Mouse (Mus musculus) CH12F3 (cell line): ENCODE measurements around the gene Myl7.
"Not testable (repeated sequence)": the region's sequence is repeated elsewhere in the genome, so short reads cannot be mapped to it uniquely, and the experiment has no call there.

Source experiments
- in situ Hi-C: fragments of 300-500 bp; cut with MboI; formaldehyde crosslinking; loops from 2 replicates; pipeline ENCODE4 v1.14.3; 2020; ENCODE audit warnings: low sequenced_read_pairs

Gene Myl7

DNA sequence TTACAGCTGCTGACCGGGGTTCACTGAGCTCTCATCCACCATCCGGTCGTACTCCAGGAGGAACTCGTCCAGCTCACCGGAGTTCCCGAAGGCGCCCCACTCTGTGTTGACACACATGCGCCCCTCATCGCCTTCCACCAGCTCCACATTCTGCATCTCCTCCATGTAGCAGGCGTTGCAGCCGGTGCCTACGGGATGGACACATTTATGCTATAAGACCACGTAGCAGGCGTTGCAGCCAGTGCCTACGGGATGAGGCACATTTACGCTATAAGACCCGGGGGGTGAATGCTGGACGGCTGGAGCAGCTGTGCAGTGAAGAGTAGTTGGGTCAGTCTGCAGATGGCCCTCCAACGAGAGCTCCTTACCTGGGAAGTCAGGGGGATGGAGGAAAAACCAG lies 5.8 kb upstream of the Myl7 start:
- in situ Hi-C loops: no loop called here

DNA sequence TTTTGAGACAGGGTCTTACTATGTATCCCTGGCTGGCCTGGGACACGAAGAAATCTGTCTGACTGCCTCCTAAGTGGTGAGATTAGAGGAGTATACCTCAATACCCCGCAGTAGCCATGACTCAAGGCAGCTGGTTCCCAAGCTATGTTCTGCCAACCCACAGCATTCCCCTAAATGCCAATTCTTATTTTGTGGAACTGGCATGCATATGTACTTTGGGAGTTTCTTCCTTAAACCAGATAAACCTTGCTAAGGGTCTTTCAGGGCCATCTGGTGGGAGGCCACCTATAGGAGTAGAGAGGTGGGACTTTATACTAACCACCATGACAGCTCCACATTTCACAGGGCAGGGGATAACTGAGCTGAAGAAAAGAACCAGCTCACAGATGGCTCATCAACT lies 5.3 kb upstream of the Myl7 start:
- in situ Hi-C loops: no loop called here

DNA sequence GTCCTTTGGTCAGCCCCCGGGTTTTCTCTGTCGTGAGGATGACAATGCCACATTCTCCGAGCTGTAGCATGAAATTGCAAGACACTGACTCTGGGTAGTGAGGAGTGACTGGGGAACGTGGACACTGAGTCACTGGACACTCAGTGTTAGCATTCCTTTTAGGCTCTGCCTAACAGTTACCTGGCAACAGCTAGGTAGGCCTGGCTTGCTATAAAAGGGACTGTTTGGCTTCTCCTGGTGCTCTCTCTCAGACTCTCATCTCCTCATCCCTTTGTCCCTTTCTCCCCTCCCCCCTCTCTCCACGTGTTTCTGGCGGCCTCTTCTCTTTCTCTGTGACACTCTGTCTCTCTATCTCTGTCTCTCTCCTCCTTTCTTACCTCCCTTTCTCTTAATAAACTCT lies 3.8 kb upstream of the Myl7 start:
- in situ Hi-C loops: no loop called here

DNA sequence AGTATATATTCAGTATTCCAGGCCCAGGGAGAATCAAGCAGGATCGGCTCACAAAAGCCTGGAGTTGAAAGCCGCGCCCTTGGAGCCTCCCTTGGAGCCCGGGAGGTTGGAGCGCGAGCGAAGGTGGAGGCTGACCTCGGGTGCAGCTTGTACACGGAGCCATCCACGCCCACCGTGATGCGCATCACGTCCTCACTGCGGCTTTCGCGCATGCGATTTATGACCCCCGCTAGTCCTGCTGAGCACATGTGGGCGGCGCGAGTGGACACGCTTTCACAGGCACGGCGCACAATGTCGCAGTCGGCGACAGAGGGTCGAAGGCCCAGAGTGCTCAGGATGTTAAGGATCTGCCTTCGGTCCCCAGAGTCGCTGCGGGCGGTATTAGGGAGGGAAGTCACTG lies 3.4 kb upstream of the Myl7 start:
- in situ Hi-C loops: no loop called here

DNA sequence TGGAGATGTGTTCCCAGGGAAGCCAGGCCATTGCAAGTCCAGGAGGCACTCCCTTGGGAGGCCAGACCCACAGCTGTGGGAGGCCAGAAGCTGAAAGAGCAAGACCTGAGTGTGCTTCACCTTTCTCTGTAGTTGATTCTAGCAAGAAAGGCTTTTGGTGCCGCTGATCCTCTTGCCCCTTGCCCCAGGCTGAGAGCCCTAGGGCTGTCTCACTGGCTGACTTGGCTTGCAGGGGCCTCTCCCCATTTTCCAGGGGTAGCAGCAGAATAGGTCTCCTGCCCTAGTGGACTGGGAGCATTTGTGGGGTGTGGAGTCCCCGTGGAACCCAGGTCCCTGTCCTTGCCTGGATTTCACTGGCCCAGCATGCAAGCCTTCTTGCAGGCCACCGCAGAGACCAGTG lies 2.7 kb upstream of the Myl7 start:
- in situ Hi-C loops: no loop called here

DNA sequence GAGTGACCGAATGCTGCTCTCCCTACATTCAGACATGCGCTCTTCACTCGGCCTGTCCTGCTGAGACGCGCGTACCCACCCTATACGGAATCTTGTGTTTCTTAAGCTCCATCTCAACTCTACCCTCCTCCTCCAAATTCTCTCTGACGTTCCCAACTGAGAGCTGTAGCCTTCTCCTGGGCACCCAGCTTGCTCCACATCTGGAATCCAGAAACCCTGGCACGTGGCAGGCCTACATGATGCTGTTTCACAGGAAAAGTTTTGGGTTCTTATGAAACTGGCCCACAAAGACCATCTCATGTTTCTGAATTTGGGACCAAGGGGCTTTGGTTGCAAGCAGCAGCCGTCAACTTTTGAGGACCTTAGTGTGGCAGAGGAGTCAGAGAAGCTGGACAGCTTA lies 704 bp upstream of the Myl7 start:
- in situ Hi-C loops: no loop called here

DNA sequence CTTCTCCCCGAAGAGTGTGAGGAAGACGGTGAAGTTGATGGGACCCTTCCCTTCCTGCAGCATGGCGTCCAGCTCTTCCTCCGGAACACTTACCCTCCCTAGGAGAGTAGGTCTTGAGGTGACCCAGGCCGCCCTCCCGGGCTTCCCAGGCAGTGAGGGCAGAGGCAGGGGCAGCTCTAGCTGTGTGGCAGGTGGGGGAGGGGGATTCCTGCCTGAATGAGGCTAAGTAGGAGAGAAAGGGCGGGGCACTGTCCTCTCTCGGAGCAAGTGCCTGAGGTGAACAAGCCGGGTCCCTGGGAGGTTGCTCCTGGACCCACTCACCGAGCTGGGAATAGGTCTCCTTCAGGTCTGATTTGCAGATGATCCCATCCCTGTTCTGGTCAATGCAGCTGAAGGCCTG lies 743 bp downstream of the Myl7 start:
- in situ Hi-C loops: no loop called here

DNA sequence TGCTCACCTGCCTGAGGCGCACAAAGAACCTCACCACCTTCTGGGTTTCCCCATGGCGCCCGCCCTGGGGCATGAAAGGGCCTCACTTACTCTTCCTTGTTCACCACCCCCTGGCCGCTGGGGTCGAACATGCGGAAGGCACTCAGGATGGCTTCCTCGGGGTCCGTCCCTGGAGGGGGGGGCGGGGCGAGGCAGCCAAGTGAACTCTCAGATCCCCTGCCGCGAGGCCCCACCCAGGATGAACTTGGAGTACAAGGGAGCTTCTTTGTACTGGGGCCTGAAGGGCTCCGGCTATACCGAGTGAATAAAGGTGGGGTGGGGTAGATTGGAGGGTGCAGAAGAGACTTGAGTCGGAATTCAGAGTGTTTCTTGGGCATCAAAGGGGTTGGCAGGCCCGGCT lies 1.4 kb downstream of the Myl7 start:
- in situ Hi-C loops: no loop called here

DNA sequence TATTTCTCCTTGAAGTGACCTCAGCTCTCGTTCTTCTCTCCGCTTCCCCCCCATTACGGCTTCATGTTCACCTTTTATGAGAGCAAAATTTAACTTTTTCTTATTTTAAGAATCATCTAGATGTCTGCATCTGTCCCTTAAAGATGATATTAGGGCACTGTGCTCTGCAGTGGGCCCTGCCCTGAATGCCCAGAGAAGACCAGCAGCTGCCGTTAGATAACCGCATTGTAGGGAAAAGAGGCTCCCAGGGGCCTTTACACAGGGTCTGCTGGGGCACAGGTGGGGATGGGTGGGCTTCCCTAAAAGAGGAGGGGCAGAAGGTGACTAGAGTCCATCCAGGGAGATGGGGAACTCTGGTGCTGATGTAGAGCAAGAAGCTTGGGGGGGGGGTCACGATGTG lies 4.8 kb downstream of the Myl7 start:
- in situ Hi-C loops: no loop called here

DNA sequence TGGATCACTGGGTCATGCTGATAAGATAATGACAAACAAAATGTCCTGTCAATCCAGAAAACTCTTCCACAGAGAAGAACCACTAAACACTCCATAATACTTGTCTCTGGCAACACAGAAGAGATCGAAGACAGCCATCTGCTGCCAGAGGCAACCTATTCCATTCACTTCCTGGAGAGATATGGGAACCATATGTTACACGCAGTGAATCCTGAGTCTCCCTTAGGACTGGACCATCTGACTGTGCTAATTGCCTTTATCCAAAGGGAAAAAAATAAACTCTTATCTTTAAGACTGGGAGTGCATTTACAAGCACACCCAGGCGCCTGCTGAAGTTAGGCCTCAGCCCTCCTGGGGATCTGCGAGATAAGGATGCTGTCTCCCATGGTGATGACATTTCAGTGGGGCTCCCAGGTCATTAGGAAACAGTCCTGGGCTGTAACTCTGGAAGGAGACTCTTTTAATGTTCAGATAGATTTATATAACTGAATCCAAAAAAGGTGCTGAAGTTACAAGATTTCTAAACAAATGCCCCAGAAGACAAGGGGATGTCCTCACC lies 5.7 kb downstream of the Myl7 start:
- in situ Hi-C loops: no loop called here

DNA sequence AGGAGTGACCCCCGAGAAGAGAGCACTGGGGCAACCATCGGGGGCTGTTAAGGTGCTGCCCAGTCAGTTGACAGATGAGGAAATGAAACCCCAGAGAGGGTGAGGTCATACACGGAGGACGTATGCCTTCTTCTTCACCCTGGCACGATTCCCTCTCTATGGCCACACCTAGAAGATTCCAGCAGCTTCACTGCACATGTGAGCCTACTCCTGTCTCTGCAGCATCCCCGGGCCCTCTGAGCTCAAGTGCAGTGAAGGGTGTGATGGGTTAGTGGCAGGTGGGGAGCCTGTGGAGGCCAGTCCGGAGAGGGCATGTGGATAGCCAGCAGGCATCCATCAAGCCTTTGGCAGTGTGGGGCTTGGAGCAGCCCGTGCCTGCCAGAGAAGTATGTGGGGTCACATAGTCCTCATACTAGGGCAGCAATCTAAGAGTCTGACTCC lies 6.4 kb downstream of the Myl7 start:
- in situ Hi-C loops: no loop called here

DNA sequence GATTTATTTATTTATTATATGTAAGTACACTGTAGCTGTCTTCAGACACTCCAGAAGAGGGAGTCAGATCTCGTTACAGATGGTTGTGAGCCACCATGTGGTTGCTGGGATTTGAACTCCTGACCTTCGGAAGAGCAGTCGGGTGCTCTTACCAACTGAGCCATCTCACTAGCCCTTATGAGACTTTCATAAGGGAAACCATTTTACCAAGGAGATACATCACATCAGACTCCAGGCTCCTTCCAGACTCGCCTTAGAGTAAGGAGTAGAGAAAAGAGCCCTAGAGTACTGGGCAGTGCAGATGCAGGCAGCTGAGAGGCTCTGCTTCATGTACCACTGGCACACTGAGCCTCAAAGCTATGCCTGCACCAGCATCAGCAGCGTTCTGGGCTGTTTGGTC lies 10.0 kb downstream of the Myl7 start:
- in situ Hi-C loops: not testable (repeated sequence)

DNA sequence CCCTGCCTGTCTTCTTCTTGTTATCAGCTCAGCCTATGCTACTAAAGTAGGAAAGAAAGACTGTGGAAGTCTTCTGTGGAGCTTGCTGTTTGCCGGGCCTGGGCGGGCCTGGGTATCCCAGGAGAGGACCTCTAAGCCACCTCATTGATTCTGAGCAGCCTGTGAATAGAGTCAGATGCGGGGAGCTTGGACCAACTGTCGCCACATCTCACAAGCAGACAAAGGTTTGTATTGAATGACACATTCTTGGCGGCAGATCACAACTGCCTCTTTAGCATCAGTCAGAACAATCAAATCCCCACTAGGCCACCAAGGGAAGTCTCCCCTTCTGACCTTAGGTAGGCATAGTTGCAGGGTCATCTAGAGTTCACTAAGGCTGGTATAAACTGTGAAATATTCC lies 11.3 kb downstream of the Myl7 start:
- in situ Hi-C loops: no loop called here

DNA sequence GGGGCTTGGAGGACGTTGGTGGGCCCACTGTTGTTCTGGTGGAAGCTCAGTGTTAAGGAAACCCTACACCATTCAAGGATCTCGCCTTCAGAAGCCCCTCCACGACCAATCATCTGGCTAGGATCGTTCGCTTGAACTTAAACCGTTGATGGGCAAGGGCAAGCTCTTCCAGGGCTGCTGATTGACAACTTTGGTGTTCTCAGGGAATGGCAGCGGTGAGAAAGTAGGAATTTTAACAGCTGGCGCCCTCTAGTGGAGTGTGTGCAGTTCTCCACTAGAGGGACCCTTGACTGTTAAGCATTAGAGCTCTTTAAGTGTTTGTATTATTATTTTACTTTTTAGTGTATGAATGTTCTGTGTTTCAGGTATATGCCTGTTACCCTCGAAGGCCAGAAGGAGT lies 12.4 kb downstream of the Myl7 start:
- in situ Hi-C loops: no loop called here

DNA sequence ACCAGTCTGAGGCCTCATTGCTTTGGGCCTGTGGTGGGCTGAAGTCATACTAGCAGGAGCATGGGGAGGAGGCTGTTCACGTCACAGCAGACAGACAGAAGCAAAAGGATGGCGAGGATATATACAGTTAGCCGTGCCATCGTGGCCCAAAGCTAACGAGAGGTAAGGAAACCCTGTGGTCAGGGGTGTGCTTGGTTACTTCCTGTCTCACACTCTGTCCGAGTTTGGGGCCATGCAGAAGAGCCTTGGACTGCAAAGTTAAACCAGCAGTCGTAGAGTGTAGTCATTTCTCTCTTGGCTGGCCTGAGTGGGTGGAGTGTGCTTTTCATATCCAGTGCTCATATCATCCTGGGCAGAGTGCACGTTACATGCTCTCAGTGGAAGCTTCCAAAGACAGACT lies 16.1 kb downstream of the Myl7 start:
- in situ Hi-C loops: no loop called here

DNA sequence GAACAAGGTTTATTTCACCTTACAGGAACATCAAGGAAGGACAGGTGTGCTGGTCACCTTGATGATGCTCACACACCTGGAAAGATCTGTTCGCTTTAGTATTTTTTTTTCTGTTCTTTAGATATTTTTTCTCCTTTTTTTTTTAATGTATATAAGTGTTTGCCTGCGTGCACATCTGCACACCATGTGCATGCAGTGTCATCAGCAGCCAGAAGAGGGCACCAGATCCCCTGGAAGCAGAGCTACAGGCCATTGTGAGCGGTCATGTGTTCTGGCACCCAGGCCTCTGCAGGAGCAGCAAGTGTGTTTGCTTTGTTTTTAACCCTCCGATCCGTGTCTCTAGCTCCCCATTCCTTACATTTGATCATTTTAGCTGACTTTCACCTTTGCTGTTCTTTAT lies 18.7 kb downstream of the Myl7 start:
- in situ Hi-C loops: no loop called here

DNA sequence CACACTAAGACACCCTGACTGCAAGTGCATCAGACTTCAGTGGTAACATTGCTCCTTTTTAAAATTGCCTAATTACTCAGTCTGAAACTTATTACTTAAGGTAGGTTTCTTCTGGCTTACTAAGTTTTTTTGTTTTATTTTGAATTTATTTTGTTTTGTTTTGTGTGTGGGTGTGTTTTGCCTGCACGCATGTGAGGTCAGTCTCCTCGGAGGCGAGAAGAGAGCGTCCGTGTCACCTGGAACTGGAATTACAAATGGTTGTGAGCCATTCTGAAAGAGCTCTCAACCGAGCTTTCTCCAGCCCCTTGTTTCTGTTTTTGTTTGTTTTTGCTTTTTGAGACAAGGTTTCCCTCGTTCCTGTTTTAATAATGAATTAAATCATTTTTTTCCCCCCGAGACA lies 19.9 kb downstream of the Myl7 start:
- in situ Hi-C loops: no loop called here

DNA sequence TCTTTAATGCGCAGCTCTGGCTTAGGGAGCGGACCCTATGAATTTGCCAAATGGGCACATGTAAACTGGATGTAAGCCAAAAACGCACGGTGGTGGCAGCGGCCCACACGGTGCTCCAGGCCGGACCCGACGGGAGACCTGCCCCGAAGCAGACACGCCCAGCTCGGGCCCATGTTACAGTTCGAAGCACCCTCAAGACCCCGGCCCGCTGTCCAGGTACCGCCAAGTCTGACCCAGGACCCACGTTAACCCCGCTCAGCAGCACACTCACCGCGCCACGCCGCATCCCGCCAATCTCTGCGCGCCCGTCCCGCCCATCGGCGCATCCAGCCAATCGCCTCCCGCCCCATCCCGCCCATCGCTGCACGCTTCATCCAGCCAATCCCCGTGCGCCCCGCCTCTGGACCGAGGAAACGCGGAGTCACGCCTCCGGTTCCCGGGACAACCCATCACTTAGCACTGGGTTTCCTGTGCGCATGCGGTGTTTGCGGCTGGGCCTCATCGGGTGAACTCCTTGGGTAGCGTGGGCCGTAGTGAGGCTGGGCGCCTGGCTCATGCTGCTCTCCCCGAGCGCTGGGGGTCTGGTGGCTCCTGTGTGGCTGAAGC lies 20.6 kb downstream of the Myl7 start, which contains the start of gene Pold2:
Pold2 (minus strand) TSS at position 372 of the 606 bp plus-strand sequence.
- in situ Hi-C loops: no loop called here

DNA sequence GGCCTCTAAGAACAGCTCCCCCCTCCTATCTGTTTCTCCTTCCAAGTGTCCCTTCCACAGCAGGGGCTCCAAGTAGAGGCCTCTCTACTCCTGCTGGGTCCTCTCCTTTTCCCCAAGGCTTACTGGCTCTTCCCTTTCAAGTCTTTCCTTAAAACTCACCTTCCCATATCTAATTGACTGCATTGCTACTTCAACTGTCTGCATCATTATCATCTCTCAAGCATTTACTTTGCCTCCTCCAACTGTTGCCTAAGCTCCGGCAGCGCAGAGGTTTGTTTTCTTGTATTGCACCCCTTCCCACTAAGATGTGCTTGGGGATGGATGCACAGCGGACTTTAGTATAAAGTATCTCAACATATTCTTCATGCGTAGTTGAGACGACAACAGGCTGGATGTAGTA lies 21.2 kb downstream of the Myl7 start:
- in situ Hi-C loops: no loop called here

DNA sequence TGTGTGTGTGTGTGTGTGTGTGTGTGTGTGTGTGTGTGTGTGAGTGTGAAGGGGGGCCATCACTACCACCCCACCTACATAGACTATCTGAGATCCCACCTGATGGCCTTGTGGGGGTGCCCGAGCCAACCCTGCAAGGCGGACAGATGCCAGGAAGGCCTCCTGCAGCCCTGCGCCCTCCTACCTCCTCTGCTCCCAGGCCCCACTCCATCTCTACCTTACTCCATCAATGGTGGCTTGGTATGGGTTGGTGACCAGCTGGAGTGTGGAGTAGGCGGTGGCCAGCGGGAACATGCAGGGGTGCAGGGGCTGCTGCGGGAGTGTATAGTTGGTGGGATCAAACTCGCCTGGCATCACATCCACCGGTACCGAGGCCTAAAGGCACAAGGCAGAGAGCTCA lies 25.4 kb downstream of the Myl7 start:
- in situ Hi-C loops: no loop called here

DNA sequence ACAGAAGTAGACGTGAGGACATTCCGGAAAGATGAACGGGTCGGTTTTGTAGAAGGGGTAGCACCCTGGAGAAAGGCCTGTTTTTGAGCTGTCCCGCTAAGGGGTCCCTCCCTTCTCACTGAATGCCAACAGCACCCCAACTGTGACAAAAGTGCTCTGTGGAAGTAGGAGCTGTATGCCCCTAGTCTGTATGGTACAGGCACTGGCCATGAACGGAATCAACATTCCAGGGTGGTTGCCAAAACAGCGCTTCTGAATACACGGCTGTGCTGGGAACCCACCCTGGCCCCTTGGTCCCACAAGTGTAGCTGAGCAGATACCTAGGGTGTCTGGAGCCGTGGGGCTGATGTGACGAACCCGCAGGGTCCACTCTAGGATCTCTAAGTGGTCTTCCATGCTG lies 25.9 kb downstream of the Myl7 start:
- in situ Hi-C loops: no loop called here

DNA sequence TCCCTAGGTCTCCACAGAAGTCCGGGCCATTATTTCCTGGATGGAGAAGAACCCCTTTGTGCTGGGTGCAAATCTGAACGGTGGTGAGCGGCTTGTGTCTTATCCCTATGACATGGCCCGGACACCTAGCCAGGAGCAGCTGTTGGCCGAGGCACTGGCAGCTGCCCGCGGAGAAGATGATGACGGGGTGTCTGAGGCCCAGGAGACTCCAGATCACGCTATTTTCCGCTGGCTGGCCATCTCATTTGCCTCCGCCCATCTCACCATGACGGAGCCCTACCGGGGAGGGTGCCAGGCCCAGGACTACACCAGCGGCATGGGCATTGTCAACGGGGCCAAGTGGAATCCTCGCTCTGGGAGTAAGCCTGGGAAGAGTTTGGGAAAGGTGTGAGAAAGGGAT lies 28.5 kb downstream of the Myl7 start:
- in situ Hi-C loops: no loop called here

DNA sequence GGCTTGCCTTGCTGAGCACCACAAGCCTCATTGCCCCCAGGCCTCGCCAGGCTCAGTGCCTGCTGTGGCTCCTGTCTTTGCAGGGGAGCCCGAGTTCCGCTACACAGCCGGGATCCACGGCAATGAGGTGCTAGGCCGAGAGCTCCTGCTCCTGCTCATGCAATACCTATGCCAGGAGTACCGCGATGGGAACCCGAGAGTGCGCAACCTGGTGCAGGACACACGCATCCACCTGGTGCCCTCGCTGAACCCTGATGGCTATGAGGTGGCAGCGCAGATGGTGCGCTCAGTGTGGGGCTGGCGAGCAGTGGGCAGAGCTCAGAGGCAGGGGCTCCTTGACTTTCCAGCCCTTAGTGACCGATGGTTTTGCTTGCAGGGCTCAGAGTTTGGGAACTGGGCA lies 29.3 kb downstream of the Myl7 start:
- in situ Hi-C loops: no loop called here
